Comparison of ENCODE assay signal across 12 mouse cellular contexts in genomic region chr3:68789491-68789890, GRCm38 (mm10).
DNase-seq lines count a peak whose midpoint lies in the region; ATAC-seq and TF ChIP-seq lines count a peak whose summit lies in the region.
"Had no signal": no experiment of that assay in that cellular context is flagged by ENCODE, and none has a peak within 500 bp of the region (broad histone marks: within the 10 kb centered on the region; RNA-seq: fewer than 3 reads in every experiment).

No protein-coding gene starts in this region.

- no peaks in the 10 kb centered on the region for H3K36me3 ChIP-seq in heart, embryonic 14.5 days (ENCODE audit: control insufficient read depth, insufficient read depth, low read length)
- H3K36me3 ChIP-seq in lung, embryonic 14.5 days (ENCODE audit: insufficient read depth): no peaks in the 10 kb centered on the region
- H3K36me3 ChIP-seq: G1E had no signal

- DNase-seq in kidney, postnatal 4 days: peak; percentile 32 to 59
- no peak for DNase-seq in kidney, postnatal 25 days
- DNase-seq in lung, embryonic 14.5 days: peak; percentile 89
- peak; percentile 60 for DNase-seq in thymus, postnatal 0 days (ENCODE audit: low spot score)
- DNase-seq in adrenal gland, adult (ENCODE audit: inconsistent age in 2 of 2, low spot score in 1 of 2): no peak
- no peak for DNase-seq in testis, postnatal 14 days (ENCODE audit: low spot score)
- DNase-seq in urinary bladder, postnatal 10 days (ENCODE audit: low spot score): no peak
- DNase-seq: adrenal gland, postnatal 25 days; embryo, embryonic 11 days; retina, postnatal 1 day had no signal

- no peak overlapping the region for H3K4me3 ChIP-seq in heart, embryonic 14.5 days (ENCODE audit: control insufficient read depth in 1 of 2, insufficient read depth in 1 of 2, low read depth in 1 of 2, low read length in 2 of 2)
- no peak overlapping the region for H3K4me3 ChIP-seq in lung, embryonic 14.5 days (ENCODE audit: low read depth, low read length)

- H3K9me3 ChIP-seq in heart, embryonic 14.5 days (ENCODE audit: control insufficient read depth, low read length): peaks cover 3% of the 10 kb centered on the region; the same call in 1 of the 2 replicates
- no peaks in the 10 kb centered on the region for H3K9me3 ChIP-seq in lung, embryonic 14.5 days (ENCODE audit: low read depth, low read length)
- H3K9me3 ChIP-seq: G1E had no signal

- H3K27ac ChIP-seq in heart, embryonic 14.5 days (replicated peaks in 1 of 2; ENCODE audit: control insufficient read depth in 1 of 2, insufficient read depth in 1 of 2, low read depth in 2 of 2, low read length in 2 of 2): peak overlapping the region; percentile 47 to 62
- H3K27ac ChIP-seq in lung, embryonic 14.5 days (ENCODE audit: low read depth): peak overlapping the region; percentile 79

- peak; percentile 70; the same call in 1 of the 2 replicates for ATAC-seq in heart, embryonic 14.5 days (ENCODE audit: insufficient number of reproducible peaks, insufficient read depth, low FRiP score, low read depth)
- ATAC-seq in lung, embryonic 14.5 days (ENCODE audit: insufficient read depth): peak; percentile 96

- H3K9ac ChIP-seq in heart, embryonic 14.5 days (ENCODE audit: low read length): no peak overlapping the region
- no peak overlapping the region for H3K9ac ChIP-seq in lung, embryonic 14.5 days

- 61% methylated on average over 6 of the region's 6 CpGs for WGBS in heart, embryonic 14.5 days
- 34% methylated on average over 6 of the region's 6 CpGs for WGBS in lung, embryonic 14.5 days

- H3K27me3 ChIP-seq in heart, embryonic 14.5 days (ENCODE audit: control insufficient read depth, insufficient read depth, low read length): no peaks in the 10 kb centered on the region
- no peaks in the 10 kb centered on the region for H3K27me3 ChIP-seq in lung, embryonic 14.5 days (ENCODE audit: insufficient read depth, low read length)

- peak; percentile 11; the same call in 1 of the 2 replicates for TF ChIP-seq CTCF in lung, embryonic 14.5 days (IDR thresholded peaks at IDR 0.05; ENCODE audit: low read depth)

- no peak overlapping the region for H3K4me2 ChIP-seq in heart, embryonic 14.5 days (ENCODE audit: low read length)
- H3K4me2 ChIP-seq in lung, embryonic 14.5 days: no peak overlapping the region

- H3K4me1 ChIP-seq in heart, embryonic 14.5 days (ENCODE audit: control insufficient read depth in 2 of 2, insufficient read depth in 2 of 2, low read length in 2 of 2): peaks cover 3 to 10% of the 10 kb centered on the region in 2 experiments; a peak in 3 of 4 replicates
- peaks cover 7% of the 10 kb centered on the region; the same call in 1 of the 2 replicates for H3K4me1 ChIP-seq in lung, embryonic 14.5 days (ENCODE audit: insufficient read depth)

Comparison
In these comparisons a context has a peak if more than half of its experiments do, and no peak if none do; other contexts are left out.
1. DNase-seq: peak in kidney, postnatal 4 days (2 of 2), lung, embryonic 14.5 days (single experiment) and thymus, postnatal 0 days (single experiment); none in kidney, postnatal 25 days (0 of 2), adrenal gland, adult (0 of 2), testis, postnatal 14 days (single experiment) and urinary bladder, postnatal 10 days (single experiment).